Mouse (Mus musculus) limb, embryonic 14.5 days (tissue): ENCODE measurements around the gene 2010111I01Rik. TPM values are rescaled to one million over a fixed set of nuclear protein-coding genes. Genes with fewer than 3 reads are reported as not detected.

ENCODE experiments used
- ATAC-seq: fragments of 200-750 bp; cut with Nextera tagmentation; 2 replicates; pipeline ENCODE4 v1.8.0; 2017; ENCODE audit warnings: low read depth, moderate number of reproducible peaks, moderate TSS enrichment; ENCODE audit not compliant: low FRiP score
- DNase-seq: peaks from one replicate; pipeline ENCODE4 v3.0.0-alpha.2; 2015; ENCODE audit warnings: low spot score
- H3K27ac ChIP-seq: fragments of 300-500 bp; sonication (generic); replicated peaks from 2 replicates; pipeline ENCODE4 v1.5.1; 2014; ENCODE audit warnings: low read depth, mild to moderate bottlenecking, low read length, moderate library complexity, mixed read lengths
- H3K27me3 ChIP-seq: fragments of 300-500 bp; sonication (generic); 2 replicates; pipeline ENCODE4 v1.6.1; 2014; ENCODE audit warnings: low read length, mixed read lengths; ENCODE audit not compliant: control insufficient read depth, insufficient read depth
- H3K36me3 ChIP-seq: fragments of 300-500 bp; sonication (generic); 2 replicates; pipeline ENCODE4 v1.6.1; 2014; ENCODE audit warnings: mild to moderate bottlenecking, low read length, moderate library complexity, mixed read lengths; ENCODE audit not compliant: control insufficient read depth, insufficient read depth
- H3K4me1 ChIP-seq: fragments of 300-500 bp; sonication (generic); 2 replicates; pipeline ENCODE4 v1.6.1; 2014; ENCODE audit warnings: antibody characterized with exemption, low read length, mixed read lengths; ENCODE audit not compliant: control insufficient read depth, insufficient read depth
- H3K4me2 ChIP-seq: fragments of 300-500 bp; sonication (generic); replicated peaks from 2 replicates; pipeline ENCODE4 v1.6.1; 2014; ENCODE audit warnings: low read depth, mild to moderate bottlenecking, low read length, moderate library complexity; ENCODE audit not compliant: severe bottlenecking
- H3K4me3 ChIP-seq: fragments of 300-500 bp; sonication (generic); replicated peaks from 2 replicates; pipeline ENCODE4 v1.5.1; 2014; ENCODE audit warnings: low read length
- H3K9ac ChIP-seq: fragments of 300-500 bp; sonication (generic); 2 replicates; pipeline ENCODE4 v1.6.1; 2014; ENCODE audit warnings: mild to moderate bottlenecking, low read depth, low read length, moderate library complexity; ENCODE audit not compliant: severe bottlenecking
- H3K9me3 ChIP-seq: fragments of 300-500 bp; sonication (generic); 2 replicates; pipeline ENCODE4 v1.6.1; 2016; ENCODE audit warnings: low read length; ENCODE audit not compliant: control insufficient read depth
- POLR2A ChIP-seq: fragments of 200-500 bp; IDR thresholded peaks from 2 replicates; pipeline ENCODE4 v1.8.0; 2012; ENCODE audit warnings: inconsistent platforms, mild to moderate bottlenecking, moderate library complexity, borderline replicate concordance; ENCODE audit not compliant: insufficient read depth, insufficient read length; ENCODE audit errors: extremely low read depth
- WGBS: fragments of 180-500 bp; shearing (Covaris S2); extraction: QIAGEN DNeasy Blood & Tissue Kit; methylation state at CpG from one replicate; pipeline ENCODE4 v1.1.7; 2014; 5-methylcytosine and 5-hydroxymethylcytosine counted together
- polyA plus RNA-seq, 2 experiments: library from polyadenylated mRNA; depleted of rRNA in 1 of 2; stranded (reverse) in 1 of 2; unstranded in 1 of 2; fragments of >200 nt; fragmentation: Nextera tagmentation in 1 of 2; extraction: Ambion mirVana in 1 of 2; gene quantifications; 2 replicates each; pipeline versions ENCODE4 v1.2.1 to v1.2.3; 2012 to 2014

Gene 2010111I01Rik
- polyA plus RNA-seq, 2 experiments = 231 to 255 TPM

DNA sequence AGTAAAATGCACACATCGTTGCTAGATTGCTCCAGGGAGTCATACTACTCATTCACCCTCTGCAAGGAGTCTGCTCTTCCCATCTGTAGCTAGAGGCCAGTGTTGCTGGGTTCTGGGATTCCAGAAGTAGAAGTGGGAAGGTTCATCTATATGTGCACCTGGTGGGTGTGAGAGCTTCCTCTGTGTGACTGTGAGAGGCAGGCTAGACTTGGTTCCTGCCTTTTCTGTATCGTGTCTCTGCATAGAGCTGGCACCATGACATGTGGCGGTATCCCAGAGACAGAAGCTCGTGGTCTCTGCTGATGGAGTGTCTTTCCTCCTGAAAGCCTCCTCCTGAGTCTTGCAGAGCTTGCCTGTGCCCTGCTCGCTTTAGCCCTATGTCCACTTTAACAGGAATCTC, 223.6 kb downstream of the 2010111I01Rik start:
- no peak overlapping the region for H3K9ac ChIP-seq
- no peak overlapping the region for H3K4me2 ChIP-seq
- ATAC-seq (0 out of 2 replicates have a peak, but pooled peaks have one; percentile 25), DNase-seq (peak; percentile 25)
- H3K9me3 ChIP-seq = no peaks in the 10 kb centered on the region
- 43% methylated on average over 5 of the region's 5 CpGs for WGBS
- H3K27ac ChIP-seq = peak overlapping the region; percentile 80; the same call in 1 of the 2 replicates
- H3K27me3 ChIP-seq = no peaks in the 10 kb centered on the region
- H3K4me3 ChIP-seq = no peak overlapping the region
- H3K4me1 ChIP-seq = peaks cover 52% of the 10 kb centered on the region
- H3K36me3 ChIP-seq = peaks cover 3% of the 10 kb centered on the region; the same call in 1 of the 2 replicates
- TF ChIP-seq POLR2A = no peak

- Histone ChIP-seq H3K27ac (no peak overlapping the region), H3K4me3 (no peak overlapping the region), H3K9ac (no peak overlapping the region), H3K27me3 (no peaks in the 10 kb centered on the region), H3K9me3 (no peaks in the 10 kb centered on the region), H3K4me2 (no peak overlapping the region), H3K36me3 (peaks cover 7% of the 10 kb centered on the region; the same call in 1 of the 2 replicates), H3K4me1 (peaks cover 52% of the 10 kb centered on the region)
- DNase-seq (peak; percentile 33), ATAC-seq (no peak)
- no peak for TF ChIP-seq POLR2A
- 33% methylated on average over 2 of the region's 2 CpGs for WGBS
These were observed 224.1 kb downstream of the 2010111I01Rik start for GRCm38 (mm10) chr13:63188811-63189210.

DNA sequence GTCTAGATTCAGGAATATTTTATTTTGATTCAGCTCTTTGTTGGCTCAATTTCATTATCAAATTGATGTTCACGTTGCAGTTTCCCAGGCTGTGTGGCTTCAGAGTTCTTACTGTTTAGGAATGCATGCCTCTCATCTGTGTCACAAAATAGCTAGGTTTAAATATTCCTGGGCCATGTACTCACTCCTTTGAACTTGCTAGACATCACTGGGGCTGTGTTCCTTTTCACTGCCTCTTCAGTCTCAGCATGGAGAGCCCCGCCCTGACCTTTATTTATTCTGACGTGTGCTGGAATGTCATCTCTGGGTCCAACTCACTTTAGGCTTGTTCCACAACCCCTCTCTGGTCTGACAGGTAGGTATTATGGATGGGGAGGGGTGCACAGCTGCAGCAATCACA, 228.7 kb downstream of the 2010111I01Rik start:
- no peak for TF ChIP-seq POLR2A
- 73% methylated on average over 3 of the region's 3 CpGs for WGBS
- Histone ChIP-seq H3K4me2 (no peak overlapping the region), H3K36me3 (peaks cover 7% of the 10 kb centered on the region; the same call in 1 of the 2 replicates), H3K4me1 (peaks cover 26% of the 10 kb centered on the region), H3K27ac (no peak overlapping the region), H3K9ac (no peak overlapping the region), H3K4me3 (no peak overlapping the region), H3K9me3 (no peaks in the 10 kb centered on the region), H3K27me3 (no peaks in the 10 kb centered on the region)
- DNase-seq = no peak
- no peak for ATAC-seq

DNA sequence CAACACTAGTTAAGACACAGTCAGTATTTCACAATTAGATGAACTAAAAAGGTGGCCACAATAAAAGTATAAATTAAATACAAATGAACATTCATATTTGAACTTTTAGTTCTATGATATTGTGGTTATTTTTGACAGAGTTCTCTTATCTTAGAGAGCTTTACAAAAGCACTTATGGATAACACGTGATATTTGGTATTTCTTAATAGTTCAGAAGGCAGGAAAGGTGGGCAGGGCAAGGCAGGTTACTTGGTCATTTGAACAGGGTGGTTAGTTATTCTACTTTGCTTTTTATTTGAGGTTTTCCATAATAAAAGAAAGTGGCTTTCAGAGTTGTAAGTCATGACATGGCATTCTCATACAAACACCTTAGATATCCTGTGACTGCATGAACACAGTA, 233.3 kb downstream of the 2010111I01Rik start:
- DNase-seq = no peak
- TF ChIP-seq POLR2A = no peak
- H3K27me3 ChIP-seq = no peaks in the 10 kb centered on the region
- no peak overlapping the region for H3K27ac ChIP-seq
- ATAC-seq = no peak
- H3K9me3 ChIP-seq = no peaks in the 10 kb centered on the region
- no peak overlapping the region for H3K9ac ChIP-seq
- peaks cover 2% of the 10 kb centered on the region; the same call in 1 of the 2 replicates for H3K4me1 ChIP-seq
- 90% methylated on average over 1 of the region's 1 CpGs for WGBS
- H3K4me2 ChIP-seq = no peak overlapping the region
- no peak overlapping the region for H3K4me3 ChIP-seq
- 0 out of 2 replicates have a peak, but pooled peaks cover 4% of the 10 kb centered on the region for H3K36me3 ChIP-seq

- ATAC-seq (no peak), DNase-seq (no peak)
- Histone ChIP-seq H3K36me3 (no peaks in the 10 kb centered on the region), H3K27ac (no peak overlapping the region), H3K4me1 (peaks cover 13% of the 10 kb centered on the region), H3K4me3 (no peak overlapping the region), H3K27me3 (no peaks in the 10 kb centered on the region), H3K9me3 (no peaks in the 10 kb centered on the region), H3K9ac (no peak overlapping the region), H3K4me2 (no peak overlapping the region)
- WGBS = 85% methylated on average over 2 of the region's 2 CpGs
- TF ChIP-seq POLR2A = no peak
These were observed 234.9 kb downstream of the 2010111I01Rik start for GRCm38 (mm10) chr13:63199588-63199987.
